24 mouse cellular contexts compared by ENCODE assay signal in genomic region chr3:129583290-129583689, GRCm38 (mm10). TPM values are rescaled to one million over a fixed set of nuclear protein-coding genes. Genes with fewer than 3 reads are reported as not detected.
DNase-seq lines count a peak whose midpoint lies in the region; ATAC-seq and TF ChIP-seq lines count a peak whose summit lies in the region.
"Had no signal": no experiment of that assay in that cellular context is flagged by ENCODE, and none has a peak within 500 bp of the region (broad histone marks: within the 10 kb centered on the region; RNA-seq: fewer than 3 reads in every experiment).

No protein-coding gene starts in this region.

- H3K4me2 ChIP-seq in kidney, embryonic 16.5 days (replicated peaks; ENCODE audit: low read depth, low read length): no peak overlapping the region
- H3K4me2 ChIP-seq: embryonic facial prominence, embryonic 13.5 days; forebrain, embryonic 12.5 days; heart, embryonic 13.5 days; hindbrain, embryonic 12.5 days; limb, embryonic 15.5 days had no signal

- H3K27ac ChIP-seq in kidney, embryonic 16.5 days (ENCODE audit: low read length): 0 out of 2 replicates have a peak overlapping the region, but pooled peaks have one; percentile 43
- peak overlapping the region; percentile 99 for H3K27ac ChIP-seq in brown adipose tissue, adult 24 weeks (replicated peaks; ENCODE audit: low read depth, low read length)
- H3K27ac ChIP-seq in small intestine, adult 2 months (ENCODE audit: insufficient read depth, low read depth, low read length): peak overlapping the region; percentile 83
- H3K27ac ChIP-seq: embryonic facial prominence, embryonic 13.5 days; forebrain, embryonic 12.5 days; heart, adult 2 months; heart, embryonic 13.5 days; hindbrain, embryonic 12.5 days; limb, embryonic 15.5 days; midbrain, embryonic 10.5 days had no signal

- H3K4me3 ChIP-seq in kidney, embryonic 16.5 days (ENCODE audit: low read length): no peak overlapping the region
- H3K4me3 ChIP-seq in brown adipose tissue, adult 24 weeks (ENCODE audit: insufficient read depth, low read depth, low read length): no peak overlapping the region
- no peak overlapping the region for H3K4me3 ChIP-seq in small intestine, adult 2 months (ENCODE audit: low read depth, low read length)
- H3K4me3 ChIP-seq: embryonic facial prominence, embryonic 13.5 days; erythroblast, embryonic 14.5 days; forebrain, embryonic 12.5 days; heart, adult 2 months; heart, embryonic 13.5 days; hindbrain, embryonic 12.5 days; limb, embryonic 15.5 days; midbrain, embryonic 10.5 days had no signal

- H3K4me1 ChIP-seq in kidney, embryonic 16.5 days (ENCODE audit: insufficient read depth, low read length): peaks cover 27% of the 10 kb centered on the region
- peaks cover 11% of the 10 kb centered on the region for H3K4me1 ChIP-seq in brown adipose tissue, adult 24 weeks (ENCODE audit: control insufficient read depth, insufficient read depth, insufficient read length, low read length)
- H3K4me1 ChIP-seq in small intestine, adult 2 months (ENCODE audit: control insufficient read depth, insufficient read depth, insufficient read length, low read length): peaks cover 49% of the 10 kb centered on the region
- H3K4me1 ChIP-seq: embryonic facial prominence, embryonic 13.5 days; hindbrain, embryonic 12.5 days; limb, embryonic 15.5 days had no signal

- TF ChIP-seq POLR2A in small intestine, adult 2 months (IDR thresholded peaks at IDR 0.05; ENCODE audit: low read depth, low read length): no peak

- H3K27me3 ChIP-seq in kidney, embryonic 16.5 days (ENCODE audit: insufficient read depth, low read length): no peaks in the 10 kb centered on the region
- no peaks in the 10 kb centered on the region for H3K27me3 ChIP-seq in small intestine, adult 2 months (ENCODE audit: control insufficient read depth, insufficient read depth, low read length)
- H3K27me3 ChIP-seq: embryonic facial prominence, embryonic 13.5 days; forebrain, embryonic 12.5 days; heart, embryonic 13.5 days; hindbrain, embryonic 12.5 days; limb, embryonic 15.5 days had no signal

- WGBS in kidney, embryonic 16.5 days: 73% methylated on average over 5 of the region's 5 CpGs
- WGBS in small intestine, adult 2 months: 31% methylated on average over 5 of the region's 5 CpGs

- H3K9me3 ChIP-seq in kidney, embryonic 16.5 days (ENCODE audit: low read length): no peaks in the 10 kb centered on the region
- H3K9me3 ChIP-seq: embryonic facial prominence, embryonic 13.5 days; forebrain, embryonic 12.5 days; heart, embryonic 13.5 days; hindbrain, embryonic 12.5 days; limb, embryonic 15.5 days; midbrain, embryonic 10.5 days had no signal

- ATAC-seq in kidney, embryonic 16.5 days (ENCODE audit: low FRiP score, low TSS enrichment): no peak

- no peak overlapping the region for H3K9ac ChIP-seq in kidney, embryonic 16.5 days (replicated peaks; ENCODE audit: low read length)
- H3K9ac ChIP-seq: embryonic facial prominence, embryonic 13.5 days; forebrain, embryonic 12.5 days; heart, embryonic 13.5 days; hindbrain, embryonic 12.5 days; limb, embryonic 15.5 days had no signal

- no peak for TF ChIP-seq CTCF in small intestine, adult 2 months (IDR thresholded peaks at IDR 0.05; ENCODE audit: extremely low read depth, insufficient read length, insufficient replicate concordance, low read depth, low read length)

- H3K36me3 ChIP-seq in kidney, embryonic 16.5 days (ENCODE audit: insufficient read depth, low read length): 0 out of 2 replicates have a peak, but pooled peaks cover 2% of the 10 kb centered on the region
- 0 out of 2 replicates have a peak, but pooled peaks cover 1% of the 10 kb centered on the region for H3K36me3 ChIP-seq in small intestine, adult 2 months (ENCODE audit: control insufficient read depth, insufficient read depth, low read length)
- H3K36me3 ChIP-seq: embryonic facial prominence, embryonic 13.5 days; forebrain, embryonic 12.5 days; heart, embryonic 13.5 days; hindbrain, embryonic 12.5 days; limb, embryonic 15.5 days had no signal

- peak; percentile 62 for DNase-seq in adrenal gland, postnatal 10 days
- DNase-seq in adrenal gland, postnatal 4 days (ENCODE audit: low spot score in 2 of 2): no peak
- DNase-seq in kidney, postnatal 4 days: no peak
- DNase-seq in heart, postnatal 4 days: no peak
- DNase-seq: cerebellum, adult 11-12 months; cerebellum, postnatal 10 days; embryo, embryonic 11 days; gastrocnemius, postnatal 36 days; heart, adult 2 months; heart, postnatal 14 days; left cerebral cortex, postnatal 4 days; lung, adult 18-20 months; lung, postnatal 10 days; thymus, postnatal 4 days had no signal

RNA-seq across cellular contexts. Expression of gene Elovl6, which starts 51.1 kb away (rescaled TPM):
- total RNA-seq in adrenal gland, postnatal 10 days (2021): 10 to 100 TPM; 36.3 to 48.3 TPM
- total RNA-seq in adrenal gland, postnatal 4 days (2021): 10 to 100 TPM; 19.4 to 24.2 TPM
- polyA plus RNA-seq in kidney, embryonic 16.5 days (2015; fragmentation: Nextera tagmentation; extraction: Ambion mirVana): 40.5 and 54.9 TPM in 2 replicates
- 307 and 735 TPM in 2 replicates for polyA plus RNA-seq in brown adipose tissue, adult 24 weeks (2012; ENCODE audit: insufficient read depth, insufficient read length, missing spikeins)
- polyA plus RNA-seq in small intestine, adult 2 months (2012; rRNA removed): 25.3 and 56.2 TPM in 2 replicates
- 1 to 10 TPM; 3.7 TPM for total RNA-seq in heart, postnatal 4 days (2021)

Comparison
In these comparisons a context has a peak if more than half of its experiments do, and no peak if none do; other contexts are left out.
1. H3K27ac ChIP-seq: peak in every context shown above with its lines; median percentile 99 in brown adipose tissue, adult 24 weeks; 83 in small intestine, adult 2 months; 43 in kidney, embryonic 16.5 days.
2. RNA of gene Elovl6, which starts 51.1 kb away (total RNA-seq): 36.3 to 48.3 TPM in adrenal gland, postnatal 10 days and 19.4 to 24.2 TPM in adrenal gland, postnatal 4 days; 3.7 TPM in heart, postnatal 4 days; every median in the first group is over 4 times any median in the second.